Mouse (Mus musculus): ENCODE results near the gene Elk4. TPM values are rescaled to one million over a fixed set of nuclear protein-coding genes. Genes with fewer than 3 reads are reported as not detected.

The Elk4 gene
- polyA plus RNA-seq, 1 experiment from 2014 or later: 31.0 TPM

DNA sequence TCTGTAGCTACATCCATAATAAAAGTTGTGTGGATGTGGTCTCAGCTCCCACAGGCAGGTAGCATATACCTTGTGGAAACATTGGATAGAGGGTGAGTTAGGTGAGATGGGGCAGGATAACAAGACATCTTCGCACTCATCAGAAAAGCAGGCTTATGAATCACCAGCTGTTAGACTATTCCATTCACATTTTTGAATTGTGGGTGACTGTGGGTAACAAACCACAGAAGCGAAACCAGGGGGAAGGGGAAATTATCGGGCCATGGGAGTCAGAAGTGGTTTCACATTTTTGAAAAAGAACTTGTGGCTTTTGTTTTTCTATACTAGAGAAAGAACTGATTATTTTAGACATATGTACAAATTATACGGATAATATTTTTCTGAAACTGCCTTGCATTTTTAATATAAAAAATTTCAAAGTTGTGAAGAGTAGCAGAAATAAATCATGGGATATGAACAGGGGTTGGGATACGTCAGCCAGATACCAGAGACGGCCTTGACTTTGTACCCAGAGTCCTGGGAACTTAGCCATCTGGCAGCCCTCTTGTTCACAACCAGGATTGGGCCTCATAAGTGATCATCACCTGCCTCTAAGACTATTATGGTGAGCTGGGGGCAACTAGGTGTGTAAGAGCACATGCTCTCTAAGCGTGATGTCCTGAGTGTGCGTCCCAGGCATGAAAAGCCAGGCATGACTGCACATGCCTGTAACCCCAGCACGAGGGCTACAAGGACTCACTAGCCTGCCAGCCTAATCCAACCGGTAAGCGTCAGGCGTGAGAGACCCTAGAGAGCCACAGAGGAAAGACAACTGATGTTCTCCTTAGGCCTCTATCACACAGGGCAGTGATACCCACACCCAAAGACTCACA lies 14.0 kb upstream of the Elk4 start:
- Histone ChIP-seq H3K36me3 (ENCODE audit: control insufficient read depth, insufficient read depth, low read length) (no peaks in the 10 kb centered on the region), H3K4me3 (ENCODE audit: low read depth, low read length) (no peak overlapping the region), H3K4me1 (replicated peaks; ENCODE audit: control insufficient read depth, insufficient read depth, low read length) (no peaks in the 10 kb centered on the region), H3K27ac (ENCODE audit: low read depth) (no peak overlapping the region), H3K9me3 (ENCODE audit: control insufficient read depth, low read length) (no peaks in the 10 kb centered on the region), H3K9ac (ENCODE audit: low read length) (no peak overlapping the region), H3K4me2 (ENCODE audit: low read length) (no peak overlapping the region), H3K27me3 (replicated peaks; ENCODE audit: control insufficient read depth, insufficient read depth, low read length) (no peaks in the 10 kb centered on the region)
- no peak for DNase-seq (ENCODE audit: low spot score)
- ATAC-seq (replicated peaks; ENCODE audit: low FRiP score, low TSS enrichment, low read depth): no peak
- 85% methylated on average over 12 of the region's 12 CpGs for WGBS

DNA sequence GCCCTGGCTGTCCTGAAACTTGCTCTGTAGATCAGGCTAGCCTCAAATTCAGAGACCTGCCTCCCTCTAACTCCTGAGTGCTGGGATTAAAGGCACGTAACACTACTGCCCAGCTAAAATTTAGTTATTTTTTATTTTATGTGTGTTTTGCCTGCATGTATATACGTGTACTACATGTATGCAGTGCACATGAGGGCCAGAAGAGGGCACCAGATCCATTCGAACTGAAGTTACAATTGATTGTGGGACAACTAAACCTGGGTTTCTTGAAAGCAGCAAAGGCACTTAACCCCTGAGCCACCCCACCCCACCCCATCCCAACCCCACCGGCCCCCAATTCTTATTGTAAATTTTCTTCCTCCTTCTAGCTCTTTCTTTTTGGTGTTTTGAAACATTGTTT lies 12.3 kb upstream of the Elk4 start:
- H3K27ac ChIP-seq (ENCODE audit: low read depth): no peak overlapping the region
- H3K27me3 ChIP-seq (replicated peaks; ENCODE audit: control insufficient read depth, insufficient read depth, low read length): no peaks in the 10 kb centered on the region
- H3K4me1 ChIP-seq (replicated peaks; ENCODE audit: control insufficient read depth, insufficient read depth, low read length): no peaks in the 10 kb centered on the region
- H3K4me3 ChIP-seq (ENCODE audit: low read depth, low read length): no peak overlapping the region
- ATAC-seq (replicated peaks; ENCODE audit: low FRiP score, low TSS enrichment, low read depth) (no peak), DNase-seq (ENCODE audit: low spot score) (no peak)
- WGBS: 35% methylated on average over 4 of the region's 4 CpGs
- H3K4me2 ChIP-seq (ENCODE audit: low read length): no peak overlapping the region
- no peak overlapping the region for H3K9ac ChIP-seq (ENCODE audit: low read length)
- no peaks in the 10 kb centered on the region for H3K9me3 ChIP-seq (ENCODE audit: control insufficient read depth, low read length)
- H3K36me3 ChIP-seq (ENCODE audit: control insufficient read depth, insufficient read depth, low read length): no peaks in the 10 kb centered on the region

DNA sequence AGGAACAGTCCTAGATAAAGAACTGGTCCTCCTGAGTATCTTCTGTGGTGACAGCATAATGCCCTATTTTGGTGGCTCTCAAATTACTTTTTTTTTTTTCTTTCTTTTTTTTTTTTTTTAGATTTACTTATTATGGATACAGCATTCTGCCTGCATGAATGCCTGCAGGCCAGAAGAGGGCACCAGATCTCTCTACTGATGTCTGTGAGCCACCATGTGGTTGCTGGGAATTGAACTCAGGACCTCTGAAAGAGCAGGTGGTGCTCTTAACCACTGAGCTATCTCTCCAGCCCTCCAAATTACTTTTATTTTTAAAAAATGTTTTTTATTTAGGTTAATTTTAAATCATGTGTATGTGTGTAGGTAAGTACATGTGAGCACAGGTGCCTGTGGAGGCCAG lies 6.9 kb upstream of the Elk4 start:
- no peak for DNase-seq (ENCODE audit: low spot score)
- no peak overlapping the region for H3K9ac ChIP-seq (ENCODE audit: low read length)
- H3K27me3 ChIP-seq (replicated peaks; ENCODE audit: control insufficient read depth, insufficient read depth, low read length): no peaks in the 10 kb centered on the region
- H3K4me3 ChIP-seq (ENCODE audit: low read depth, low read length): no peak overlapping the region
- H3K36me3 ChIP-seq (ENCODE audit: control insufficient read depth, insufficient read depth, low read length): no peaks in the 10 kb centered on the region
- H3K27ac ChIP-seq (ENCODE audit: low read depth): no peak overlapping the region
- H3K4me2 ChIP-seq (ENCODE audit: low read length): no peak overlapping the region
- no peak for ATAC-seq (replicated peaks; ENCODE audit: low FRiP score, low TSS enrichment, low read depth)
- H3K4me1 ChIP-seq (replicated peaks; ENCODE audit: control insufficient read depth, insufficient read depth, low read length): no peaks in the 10 kb centered on the region; the same call in 1 of the 2 replicates
- no peaks in the 10 kb centered on the region for H3K9me3 ChIP-seq (ENCODE audit: control insufficient read depth, low read length)

DNA sequence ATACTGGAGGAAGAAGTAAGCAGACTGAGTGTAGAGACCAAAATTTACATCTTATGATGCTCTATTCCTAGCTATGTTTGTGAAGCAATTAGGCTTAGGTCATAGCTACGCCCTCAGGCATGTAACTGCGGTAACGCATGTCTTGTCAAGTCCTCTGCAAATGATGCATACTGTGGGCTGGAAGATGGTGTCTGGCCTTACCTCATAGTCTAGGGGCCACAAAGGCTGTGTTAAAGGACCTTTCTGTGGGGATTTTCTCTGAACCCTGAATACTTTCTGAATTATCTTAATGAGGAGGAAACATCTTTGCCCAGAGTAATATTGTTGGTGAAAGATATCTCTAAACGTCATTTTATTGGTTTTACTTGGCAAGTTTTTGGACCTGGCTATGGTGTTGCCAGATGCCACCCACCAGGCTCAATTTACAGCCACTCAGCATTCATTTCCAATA lies 5.5 kb upstream of the Elk4 start:
- Histone ChIP-seq H3K4me1 (replicated peaks; ENCODE audit: control insufficient read depth, insufficient read depth, low read length) (no peaks in the 10 kb centered on the region; the same call in 1 of the 2 replicates), H3K27ac (ENCODE audit: low read depth) (no peak overlapping the region), H3K27me3 (replicated peaks; ENCODE audit: control insufficient read depth, insufficient read depth, low read length) (no peaks in the 10 kb centered on the region), H3K36me3 (ENCODE audit: control insufficient read depth, insufficient read depth, low read length) (no peaks in the 10 kb centered on the region), H3K9ac (ENCODE audit: low read length) (no peak overlapping the region), H3K4me3 (ENCODE audit: low read depth, low read length) (no peak overlapping the region), H3K9me3 (ENCODE audit: control insufficient read depth, low read length) (no peaks in the 10 kb centered on the region), H3K4me2 (ENCODE audit: low read length) (no peak overlapping the region)
- no peak for ATAC-seq (replicated peaks; ENCODE audit: low FRiP score, low TSS enrichment, low read depth)
- no peak for DNase-seq (ENCODE audit: low spot score)
- 84% methylated on average over 4 of the region's 4 CpGs for WGBS

DNA sequence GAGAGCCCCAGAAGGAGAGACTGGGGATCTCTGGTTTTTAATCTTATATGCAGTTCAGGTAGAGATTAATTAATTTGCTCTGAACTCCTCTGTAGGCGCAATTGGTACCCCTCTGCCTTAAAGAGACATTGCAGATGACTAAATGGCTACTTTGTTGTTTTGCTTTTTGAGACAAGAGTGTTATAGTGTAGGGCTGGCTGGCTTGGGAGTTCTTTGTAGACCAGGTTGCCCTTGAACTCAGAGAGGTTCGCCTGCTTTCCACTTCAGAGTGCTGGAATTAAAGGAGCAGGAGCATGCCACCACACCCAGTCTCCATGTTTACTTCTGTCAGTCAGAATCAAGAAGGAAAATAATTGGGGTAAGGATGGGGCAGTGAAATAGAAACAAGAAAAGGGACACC lies 4.3 kb upstream of the Elk4 start:
- Histone ChIP-seq H3K9me3 (ENCODE audit: control insufficient read depth, low read length) (no peaks in the 10 kb centered on the region), H3K4me2 (ENCODE audit: low read length) (no peak overlapping the region), H3K36me3 (ENCODE audit: control insufficient read depth, insufficient read depth, low read length) (no peaks in the 10 kb centered on the region), H3K27ac (ENCODE audit: low read depth) (no peak overlapping the region), H3K4me1 (replicated peaks; ENCODE audit: control insufficient read depth, insufficient read depth, low read length) (no peaks in the 10 kb centered on the region; the same call in 1 of the 2 replicates), H3K9ac (ENCODE audit: low read length) (no peak overlapping the region), H3K4me3 (ENCODE audit: low read depth, low read length) (no peak overlapping the region), H3K27me3 (replicated peaks; ENCODE audit: control insufficient read depth, insufficient read depth, low read length) (no peaks in the 10 kb centered on the region)
- 64% methylated on average over 2 of the region's 2 CpGs for WGBS
- no peak for DNase-seq (ENCODE audit: low spot score)
- ATAC-seq (replicated peaks; ENCODE audit: low FRiP score, low TSS enrichment, low read depth): no peak

DNA sequence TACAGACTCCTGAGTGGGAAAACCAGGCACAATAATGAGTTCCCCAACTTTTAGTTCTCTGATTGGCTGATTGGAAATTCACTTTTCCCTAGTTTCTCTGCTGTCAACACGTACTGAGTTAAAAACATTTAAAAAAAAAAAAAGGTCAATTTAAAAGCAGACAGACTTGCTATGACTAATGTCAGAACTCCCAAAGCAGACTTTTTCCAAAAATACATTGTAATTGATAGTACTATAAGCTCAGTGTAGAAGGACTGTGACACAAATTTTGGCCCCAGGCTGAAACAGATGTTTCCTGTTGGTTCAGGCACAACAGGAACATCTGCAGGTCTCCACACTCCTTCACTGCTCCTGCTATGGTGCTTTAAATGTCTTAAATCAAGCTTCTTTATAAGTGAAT lies 3.6 kb upstream of the Elk4 start:
- Histone ChIP-seq H3K4me2 (ENCODE audit: low read length) (no peak overlapping the region), H3K9ac (ENCODE audit: low read length) (no peak overlapping the region), H3K9me3 (ENCODE audit: control insufficient read depth, low read length) (no peaks in the 10 kb centered on the region), H3K4me3 (ENCODE audit: low read depth, low read length) (no peak overlapping the region), H3K27me3 (replicated peaks; ENCODE audit: control insufficient read depth, insufficient read depth, low read length) (no peaks in the 10 kb centered on the region), H3K27ac (ENCODE audit: low read depth) (no peak overlapping the region), H3K4me1 (replicated peaks; ENCODE audit: control insufficient read depth, insufficient read depth, low read length) (peaks cover 2% of the 10 kb centered on the region; the same call in 1 of the 2 replicates), H3K36me3 (ENCODE audit: control insufficient read depth, insufficient read depth, low read length) (no peaks in the 10 kb centered on the region)
- WGBS: 52% methylated on average over 1 of the region's 1 CpGs
- no peak for ATAC-seq (replicated peaks; ENCODE audit: low FRiP score, low TSS enrichment, low read depth)
- DNase-seq (ENCODE audit: low spot score): no peak

DNA sequence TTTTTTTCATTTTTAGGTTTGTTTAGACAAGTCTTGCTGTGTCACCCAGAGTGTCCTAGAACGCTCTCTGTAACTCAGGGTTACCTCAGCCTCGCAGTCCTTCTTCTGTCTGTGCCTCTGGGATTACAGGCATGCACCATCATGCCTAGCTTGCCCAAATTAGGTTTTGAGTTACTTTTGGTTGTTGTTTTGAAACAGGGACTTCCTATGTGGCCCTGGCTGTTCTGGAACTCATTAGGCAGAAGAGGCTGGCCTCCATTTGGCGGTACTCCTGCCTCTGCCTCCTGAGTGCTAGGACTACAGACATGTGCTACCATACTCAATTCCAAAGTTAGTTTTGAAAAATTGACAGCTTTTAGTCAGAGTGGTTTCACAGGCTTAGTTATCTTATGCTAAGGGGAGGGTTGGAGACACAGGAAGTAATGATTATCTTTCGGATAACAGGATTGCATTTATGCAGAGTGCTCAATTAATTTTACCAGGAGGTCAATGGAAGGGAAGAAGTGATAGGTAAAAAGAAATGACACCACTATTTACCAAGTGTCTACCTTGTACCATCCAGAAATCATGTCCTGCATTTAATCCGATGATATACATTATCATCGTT lies 2.7 kb upstream of the Elk4 start:
- H3K27me3 ChIP-seq (replicated peaks; ENCODE audit: control insufficient read depth, insufficient read depth, low read length): no peaks in the 10 kb centered on the region
- H3K27ac ChIP-seq (ENCODE audit: low read depth): no peak overlapping the region
- H3K4me1 ChIP-seq (replicated peaks; ENCODE audit: control insufficient read depth, insufficient read depth, low read length): peaks cover 11% of the 10 kb centered on the region
- 82% methylated on average over 6 of the region's 6 CpGs for WGBS
- ATAC-seq (replicated peaks; ENCODE audit: low FRiP score, low TSS enrichment, low read depth): no peak
- H3K36me3 ChIP-seq (ENCODE audit: control insufficient read depth, insufficient read depth, low read length): no peaks in the 10 kb centered on the region
- no peak overlapping the region for H3K4me3 ChIP-seq (ENCODE audit: low read depth, low read length)
- H3K4me2 ChIP-seq (ENCODE audit: low read length): no peak overlapping the region
- no peaks in the 10 kb centered on the region for H3K9me3 ChIP-seq (ENCODE audit: control insufficient read depth, low read length)
- no peak for DNase-seq (ENCODE audit: low spot score)
- no peak overlapping the region for H3K9ac ChIP-seq (ENCODE audit: low read length)

DNA sequence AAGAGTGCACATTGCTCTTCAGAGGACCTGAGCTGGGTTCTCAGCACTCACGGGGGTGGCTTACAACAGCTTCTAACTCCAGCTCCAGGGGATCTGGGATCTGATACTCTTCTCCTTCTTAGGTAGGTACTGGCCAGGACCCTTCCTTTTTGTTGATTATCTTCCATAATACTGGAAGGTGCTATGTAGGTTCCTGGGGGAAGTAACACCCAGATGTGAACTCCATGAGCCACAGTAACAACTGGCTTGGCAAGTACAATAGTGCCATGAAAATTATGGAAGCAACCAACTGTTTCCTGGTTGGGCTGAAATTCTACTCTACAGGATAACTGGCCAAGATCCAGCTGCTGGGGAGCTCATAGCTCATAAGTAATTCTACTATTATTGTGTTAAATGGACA lies 1.9 kb upstream of the Elk4 start:
- ATAC-seq (replicated peaks; ENCODE audit: low FRiP score, low TSS enrichment, low read depth) (no peak), DNase-seq (ENCODE audit: low spot score) (no peak)
- 81% methylated on average over 1 of the region's 1 CpGs for WGBS
- no peaks in the 10 kb centered on the region for H3K9me3 ChIP-seq (ENCODE audit: control insufficient read depth, low read length)
- H3K27me3 ChIP-seq (replicated peaks; ENCODE audit: control insufficient read depth, insufficient read depth, low read length): no peaks in the 10 kb centered on the region
- H3K36me3 ChIP-seq (ENCODE audit: control insufficient read depth, insufficient read depth, low read length): no peaks in the 10 kb centered on the region
- H3K4me2 ChIP-seq (ENCODE audit: low read length): no peak overlapping the region
- no peak overlapping the region for H3K4me3 ChIP-seq (ENCODE audit: low read depth, low read length)
- H3K4me1 ChIP-seq (replicated peaks; ENCODE audit: control insufficient read depth, insufficient read depth, low read length): peaks cover 12% of the 10 kb centered on the region
- H3K9ac ChIP-seq (ENCODE audit: low read length): no peak overlapping the region
- no peak overlapping the region for H3K27ac ChIP-seq (ENCODE audit: low read depth)

DNA sequence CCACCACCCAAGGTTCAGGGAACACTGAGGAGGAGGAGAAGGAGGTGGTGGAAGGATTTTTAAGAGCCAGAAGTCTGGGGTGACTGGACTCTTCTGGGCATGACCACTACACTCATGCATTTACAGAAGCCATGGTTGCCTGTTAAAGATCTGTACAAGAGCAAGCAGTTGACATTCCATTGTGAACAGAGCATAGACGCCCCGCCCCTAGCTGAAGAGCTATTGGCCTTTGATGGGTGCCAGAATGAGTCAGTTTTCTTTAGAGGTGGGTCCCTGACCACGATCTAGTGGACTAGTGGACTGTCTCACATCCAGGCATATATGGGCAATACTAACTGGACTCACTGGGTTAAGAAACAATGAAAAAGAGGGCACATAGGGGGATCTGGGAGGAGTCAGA lies 1.4 kb upstream of the Elk4 start:
- peaks cover 12% of the 10 kb centered on the region for H3K4me1 ChIP-seq (replicated peaks; ENCODE audit: control insufficient read depth, insufficient read depth, low read length)
- no peaks in the 10 kb centered on the region for H3K27me3 ChIP-seq (replicated peaks; ENCODE audit: control insufficient read depth, insufficient read depth, low read length)
- DNase-seq (ENCODE audit: low spot score) (no peak), ATAC-seq (replicated peaks; ENCODE audit: low FRiP score, low TSS enrichment, low read depth) (no peak)
- H3K27ac ChIP-seq (ENCODE audit: low read depth): no peak overlapping the region
- H3K9me3 ChIP-seq (ENCODE audit: control insufficient read depth, low read length): no peaks in the 10 kb centered on the region
- no peak overlapping the region for H3K9ac ChIP-seq (ENCODE audit: low read length)
- H3K36me3 ChIP-seq (ENCODE audit: control insufficient read depth, insufficient read depth, low read length): no peaks in the 10 kb centered on the region
- WGBS: 73% methylated on average over 3 of the region's 3 CpGs
- no peak overlapping the region for H3K4me3 ChIP-seq (ENCODE audit: low read depth, low read length)
- no peak overlapping the region for H3K4me2 ChIP-seq (ENCODE audit: low read length)
